Mouse (Mus musculus): Measurements from ENCODE around the gene Mlc1.

GRCm38 (mm10) chr15:89020492-89020891 is 41.7 kb upstream of the Mlc1 start:
- TF ChIP-seq CTCF (conservative IDR thresholded peaks at IDR 0.05 in 1 of 2, IDR thresholded peaks at IDR 0.05 in 1 of 2; ENCODE audit: low read depth in 2 of 2, low read length in 2 of 2) = no peak
- no peak for TF ChIP-seq ZNF384 (IDR thresholded peaks at IDR 0.05; ENCODE audit: low read depth, low read length)
- TF ChIP-seq MXI1 (IDR thresholded peaks at IDR 0.05; ENCODE audit: low read depth, low read length) = no peak
- no peak for TF ChIP-seq POLR2A (IDR thresholded peaks at IDR 0.05; ENCODE audit: low read depth, low read length)
- TF ChIP-seq EP300 (IDR thresholded peaks at IDR 0.05; ENCODE audit: low read length) = no peak
- no peak for TF ChIP-seq ELF1 (IDR thresholded peaks at IDR 0.05; ENCODE audit: low read depth, low read length)
- no peak for TF ChIP-seq TCF12 (IDR thresholded peaks at IDR 0.05; ENCODE audit: low read depth, low read length)
- no peak for TF ChIP-seq USF1 (IDR thresholded peaks at IDR 0.05; ENCODE audit: low read depth, low read length)
- no peak for TF ChIP-seq TBP (conservative IDR thresholded peaks at IDR 0.05; ENCODE audit: low read depth, low read length)
- TF ChIP-seq CHD2 (IDR thresholded peaks at IDR 0.05; ENCODE audit: low read length) = no peak

Measured in CH12.LX (cell line).